Mouse (Mus musculus): Measurements from ENCODE around the gene Hus1. TPM values are rescaled to one million over a fixed set of nuclear protein-coding genes. Genes with fewer than 3 reads are reported as not detected.

Gene Hus1
- polyA plus RNA-seq (2012; fragmentation: generic; extraction: Trizol): 4.1 TPM

- Histone ChIP-seq H3K36me3 (ENCODE audit: control insufficient read depth, insufficient read depth) (peaks cover 5% of the 10 kb centered on the region), H3K27me3 (ENCODE audit: control insufficient read depth, insufficient read depth, insufficient read length) (no peaks in the 10 kb centered on the region), H3K79me2 (ENCODE audit: control insufficient read depth, insufficient read depth) (no peaks in the 10 kb centered on the region), H3K4me2 (ENCODE audit: low read depth) (peak within 1 kb of the TSS; percentile 98), H3ac (ENCODE audit: control insufficient read depth, insufficient read length) (peak within 1 kb of the TSS; percentile 58), H3K4me3 (peak within 1 kb of the TSS; percentile 85)
- TF ChIP-seq TCF12 (IDR thresholded peaks at IDR 0.05; ENCODE audit: insufficient read depth, poor library complexity, severe bottlenecking) (no peak), POLR2A (IDR thresholded peaks at IDR 0.05; ENCODE audit: insufficient read length, low read depth) (peak; percentile 90), POLR2AphosphoS2 (IDR thresholded peaks at IDR 0.05; ENCODE audit: insufficient read length, low read depth) (peak; percentile 81), TCF3 (IDR thresholded peaks at IDR 0.05; ENCODE audit: insufficient read length, low read depth) (no peak), MYOD1 (IDR thresholded peaks at IDR 0.05; ENCODE audit: control insufficient read depth in 1 of 3, insufficient read length in 2 of 3, low read depth in 2 of 3) (no peak), USF1 (IDR thresholded peaks at IDR 0.05; ENCODE audit: low read depth) (no peak), REST (IDR thresholded peaks at IDR 0.05; ENCODE audit: insufficient read depth, insufficient read length) (no peak), SRF (IDR thresholded peaks at IDR 0.05; ENCODE audit: control insufficient read depth, insufficient read length, low read depth) (no peak), MYOG (IDR thresholded peaks at IDR 0.05; ENCODE audit: control insufficient read depth in 1 of 3, insufficient read depth in 1 of 3, insufficient read length in 2 of 3, low read depth in 2 of 3) (peak in 2 of 3 experiments; percentile 10 to 55), MAX (IDR thresholded peaks at IDR 0.05; ENCODE audit: low read depth) (no peak), CEBPB (IDR thresholded peaks at IDR 0.05; ENCODE audit: insufficient read depth, poor library complexity, severe bottlenecking) (no peak), E2F4 (IDR thresholded peaks at IDR 0.05; ENCODE audit: insufficient read depth) (peak; percentile 41)
These were observed at the start of gene Hus1 for GRCm38 (mm10) chr11:9010853-9011339. Gene Hus1 (minus strand): TSS chr11:9011191.

GRCm38 (mm10) chr11:9060484-9060883, 49.5 kb upstream of the Hus1 start:
- Histone ChIP-seq H3K4me3 (no peak overlapping the region), H3ac (ENCODE audit: control insufficient read depth, insufficient read length) (no peak overlapping the region), H3K27me3 (ENCODE audit: control insufficient read depth, insufficient read depth, insufficient read length) (peaks cover 38% of the 10 kb centered on the region), H3K4me2 (ENCODE audit: low read depth) (no peak overlapping the region), H3K36me3 (ENCODE audit: control insufficient read depth, insufficient read depth) (no peaks in the 10 kb centered on the region), H3K79me2 (ENCODE audit: control insufficient read depth, insufficient read depth) (no peaks in the 10 kb centered on the region)
- no peak for TF ChIP-seq USF1 (IDR thresholded peaks at IDR 0.05; ENCODE audit: low read depth)
- TF ChIP-seq TCF12 (IDR thresholded peaks at IDR 0.05; ENCODE audit: insufficient read depth, poor library complexity, severe bottlenecking): no peak

- Histone ChIP-seq H3K4me3 (no peak overlapping the region), H3ac (ENCODE audit: control insufficient read depth, insufficient read length) (no peak overlapping the region), H3K27me3 (ENCODE audit: control insufficient read depth, insufficient read depth, insufficient read length) (peaks cover 33% of the 10 kb centered on the region), H3K4me2 (ENCODE audit: low read depth) (no peak overlapping the region), H3K36me3 (ENCODE audit: control insufficient read depth, insufficient read depth) (no peaks in the 10 kb centered on the region), H3K79me2 (ENCODE audit: control insufficient read depth, insufficient read depth) (no peaks in the 10 kb centered on the region)
- TF ChIP-seq TCF3 (IDR thresholded peaks at IDR 0.05; ENCODE audit: insufficient read length, low read depth) (no peak), POLR2AphosphoS2 (IDR thresholded peaks at IDR 0.05; ENCODE audit: insufficient read length, low read depth) (no peak), CEBPB (IDR thresholded peaks at IDR 0.05; ENCODE audit: insufficient read depth, poor library complexity, severe bottlenecking) (no peak), USF1 (IDR thresholded peaks at IDR 0.05; ENCODE audit: low read depth) (no peak), REST (IDR thresholded peaks at IDR 0.05; ENCODE audit: insufficient read depth, insufficient read length) (no peak), SRF (IDR thresholded peaks at IDR 0.05; ENCODE audit: control insufficient read depth, insufficient read length, low read depth) (no peak), E2F4 (IDR thresholded peaks at IDR 0.05; ENCODE audit: insufficient read depth) (no peak), TCF12 (IDR thresholded peaks at IDR 0.05; ENCODE audit: insufficient read depth, poor library complexity, severe bottlenecking) (no peak), MAX (IDR thresholded peaks at IDR 0.05; ENCODE audit: low read depth) (no peak), POLR2A (IDR thresholded peaks at IDR 0.05; ENCODE audit: insufficient read length, low read depth) (no peak), MYOG (IDR thresholded peaks at IDR 0.05; ENCODE audit: control insufficient read depth in 1 of 3, insufficient read depth in 1 of 3, insufficient read length in 2 of 3, low read depth in 2 of 3) (no peak), MYOD1 (IDR thresholded peaks at IDR 0.05; ENCODE audit: control insufficient read depth in 1 of 3, insufficient read length in 2 of 3, low read depth in 2 of 3) (no peak)
These were observed 49.0 kb upstream of the Hus1 start for GRCm38 (mm10) chr11:9060029-9060428.

- no peak overlapping the region for H3K4me3 ChIP-seq
These were observed 46.7 kb upstream of the Hus1 start for GRCm38 (mm10) chr11:9057711-9058110.

GRCm38 (mm10) chr11:9056937-9057336, 45.9 kb upstream of the Hus1 start:
- no peak for TF ChIP-seq CEBPB (IDR thresholded peaks at IDR 0.05; ENCODE audit: insufficient read depth, poor library complexity, severe bottlenecking)
- no peak for TF ChIP-seq MAX (IDR thresholded peaks at IDR 0.05; ENCODE audit: low read depth)
- no peak for TF ChIP-seq POLR2AphosphoS2 (IDR thresholded peaks at IDR 0.05; ENCODE audit: insufficient read length, low read depth)
- no peak for TF ChIP-seq TCF12 (IDR thresholded peaks at IDR 0.05; ENCODE audit: insufficient read depth, poor library complexity, severe bottlenecking)
- TF ChIP-seq E2F4 (IDR thresholded peaks at IDR 0.05; ENCODE audit: insufficient read depth): no peak
- Histone ChIP-seq H3K36me3 (ENCODE audit: control insufficient read depth, insufficient read depth) (no peaks in the 10 kb centered on the region), H3K27me3 (ENCODE audit: control insufficient read depth, insufficient read depth, insufficient read length) (peaks cover 32% of the 10 kb centered on the region), H3K79me2 (ENCODE audit: control insufficient read depth, insufficient read depth) (no peaks in the 10 kb centered on the region), H3K4me2 (ENCODE audit: low read depth) (no peak overlapping the region), H3K4me3 (no peak overlapping the region), H3ac (ENCODE audit: control insufficient read depth, insufficient read length) (no peak overlapping the region)

More at GRCm38 (mm10) chr11:9057711-9058110, 46.7 kb upstream of the Hus1 start:
- no peaks in the 10 kb centered on the region for H3K79me2 ChIP-seq (ENCODE audit: control insufficient read depth, insufficient read depth)
- H3ac ChIP-seq (ENCODE audit: control insufficient read depth, insufficient read length): no peak overlapping the region
- peaks cover 35% of the 10 kb centered on the region for H3K27me3 ChIP-seq (ENCODE audit: control insufficient read depth, insufficient read depth, insufficient read length)
- H3K4me2 ChIP-seq (ENCODE audit: low read depth): no peak overlapping the region
- no peaks in the 10 kb centered on the region for H3K36me3 ChIP-seq (ENCODE audit: control insufficient read depth, insufficient read depth)
- TF ChIP-seq POLR2A (IDR thresholded peaks at IDR 0.05; ENCODE audit: insufficient read length, low read depth): no peak
- TF ChIP-seq TCF3 (IDR thresholded peaks at IDR 0.05; ENCODE audit: insufficient read length, low read depth): no peak
- TF ChIP-seq CEBPB (IDR thresholded peaks at IDR 0.05; ENCODE audit: insufficient read depth, poor library complexity, severe bottlenecking): no peak
- TF ChIP-seq USF1 (IDR thresholded peaks at IDR 0.05; ENCODE audit: low read depth): no peak

Data from myocyte (in vitro differentiated cells).